Mouse (Mus musculus): ENCODE results near the gene Iqgap1. TPM values are rescaled to one million over a fixed set of nuclear protein-coding genes. Genes with fewer than 3 reads are reported as not detected.

Iqgap1 gene
- total RNA-seq, 2 experiments from 2014 or later = 40.5 to 43.2 TPM

DNA sequence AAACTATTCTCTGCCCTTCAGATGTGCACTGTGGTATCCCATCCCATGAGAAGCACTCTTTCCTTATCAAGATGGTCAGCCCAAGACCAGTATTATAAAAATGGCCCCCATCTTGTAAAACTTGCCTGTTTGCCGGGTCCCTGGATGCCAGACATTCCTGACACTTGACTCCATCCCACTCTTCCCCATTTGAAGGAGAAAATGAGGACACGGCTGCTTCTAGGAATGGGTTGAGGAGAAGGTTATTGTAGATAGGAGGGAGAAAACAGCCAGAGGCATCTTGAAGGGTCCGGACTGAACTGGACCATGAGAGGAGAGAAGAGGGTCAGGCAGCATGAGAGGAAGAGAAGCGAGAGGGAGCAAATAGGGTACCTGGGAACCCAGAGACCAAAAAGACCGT lies 9.1 kb downstream of the Iqgap1 start:
- intact Hi-C loops (cut with DNase I) = no loop called here
- DNase-seq = no peak

DNA sequence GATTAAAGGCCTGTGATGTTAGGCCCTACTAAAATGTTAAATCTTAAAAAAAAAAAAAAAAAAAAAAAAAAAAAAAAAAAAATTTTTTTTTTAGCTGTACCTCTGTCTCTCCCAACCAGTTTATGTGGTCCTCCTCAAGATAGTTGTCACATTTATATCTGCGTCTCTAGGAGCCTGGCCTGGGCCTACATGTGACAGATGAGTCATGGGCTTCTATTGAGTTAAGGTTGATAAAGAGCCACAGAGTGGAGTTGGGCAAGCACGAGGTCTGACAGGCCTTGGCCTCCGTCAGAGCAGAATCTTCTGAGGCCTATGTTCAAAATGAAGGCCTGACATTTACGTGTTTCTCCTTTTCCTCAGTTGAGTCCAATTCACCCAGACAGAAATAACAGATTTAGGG lies 12.4 kb downstream of the Iqgap1 start:
- DNase-seq = no peak
- intact Hi-C loops (cut with DNase I) = no loop called here

DNA sequence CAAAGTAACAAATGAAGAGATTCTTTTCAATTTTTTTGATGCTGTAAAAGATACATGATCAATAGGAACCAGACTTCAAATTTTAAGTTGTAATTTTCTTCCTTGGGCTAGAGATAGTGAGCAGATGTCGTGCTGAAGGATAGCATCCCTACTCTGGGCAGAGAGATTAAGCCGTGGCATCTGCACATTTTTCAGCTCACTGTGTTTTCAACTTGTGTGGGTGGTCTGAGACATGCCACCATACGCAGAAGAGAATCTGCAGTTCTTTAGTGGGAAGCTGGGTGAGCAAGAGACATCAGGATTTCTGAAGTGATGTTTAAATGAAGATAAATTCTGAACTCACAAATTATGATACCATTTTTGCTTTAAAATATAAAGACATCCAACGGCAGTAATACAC lies 19.4 kb downstream of the Iqgap1 start:
- intact Hi-C loops (cut with DNase I) = loop anchor here (5.0 kb wide), 1 partner anchor 96 kb away; the partner anchor contains the start of gene Wdr73
- no peak for DNase-seq

DNA sequence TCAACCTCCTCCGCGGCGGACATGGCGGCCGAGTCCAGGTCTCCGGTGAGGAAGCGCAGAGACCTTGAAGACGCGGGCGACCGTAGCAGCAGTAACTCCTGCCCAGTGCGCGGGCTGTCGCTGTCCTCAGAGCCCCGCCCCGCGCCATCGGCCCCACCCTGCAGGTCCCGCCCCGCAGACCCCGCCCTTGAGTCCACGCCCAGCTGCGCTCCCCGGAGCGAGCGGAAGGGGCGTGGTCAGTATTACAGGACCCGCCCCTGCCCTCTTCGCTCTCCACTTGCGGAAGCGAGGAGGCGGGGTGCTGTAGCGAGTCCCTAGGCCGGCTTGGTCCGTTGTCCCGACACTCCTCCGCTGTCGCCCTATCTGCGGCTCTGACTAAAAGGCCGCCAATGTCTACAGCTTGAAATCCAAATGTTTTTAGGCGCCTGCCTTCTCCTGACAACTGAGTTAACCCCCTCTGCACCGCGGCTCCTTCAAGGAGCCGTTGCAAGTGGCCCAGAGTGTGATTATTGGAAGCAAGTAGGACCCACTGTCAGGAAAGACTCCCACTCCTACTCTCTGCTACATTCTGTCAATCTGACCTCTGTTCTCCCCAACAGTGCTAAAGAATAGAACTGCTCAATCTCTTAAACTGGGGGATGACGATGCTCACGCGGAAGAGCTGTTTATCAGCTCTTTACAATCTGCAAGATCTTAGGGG lies 22.5 kb downstream of the Iqgap1 start:
- intact Hi-C loops (cut with DNase I) = loop anchor here (2.0 kb wide), 4 partner anchors 15 to 63 kb away; no protein-coding TSS in a partner anchor
- peak; percentile 92 for DNase-seq

DNA sequence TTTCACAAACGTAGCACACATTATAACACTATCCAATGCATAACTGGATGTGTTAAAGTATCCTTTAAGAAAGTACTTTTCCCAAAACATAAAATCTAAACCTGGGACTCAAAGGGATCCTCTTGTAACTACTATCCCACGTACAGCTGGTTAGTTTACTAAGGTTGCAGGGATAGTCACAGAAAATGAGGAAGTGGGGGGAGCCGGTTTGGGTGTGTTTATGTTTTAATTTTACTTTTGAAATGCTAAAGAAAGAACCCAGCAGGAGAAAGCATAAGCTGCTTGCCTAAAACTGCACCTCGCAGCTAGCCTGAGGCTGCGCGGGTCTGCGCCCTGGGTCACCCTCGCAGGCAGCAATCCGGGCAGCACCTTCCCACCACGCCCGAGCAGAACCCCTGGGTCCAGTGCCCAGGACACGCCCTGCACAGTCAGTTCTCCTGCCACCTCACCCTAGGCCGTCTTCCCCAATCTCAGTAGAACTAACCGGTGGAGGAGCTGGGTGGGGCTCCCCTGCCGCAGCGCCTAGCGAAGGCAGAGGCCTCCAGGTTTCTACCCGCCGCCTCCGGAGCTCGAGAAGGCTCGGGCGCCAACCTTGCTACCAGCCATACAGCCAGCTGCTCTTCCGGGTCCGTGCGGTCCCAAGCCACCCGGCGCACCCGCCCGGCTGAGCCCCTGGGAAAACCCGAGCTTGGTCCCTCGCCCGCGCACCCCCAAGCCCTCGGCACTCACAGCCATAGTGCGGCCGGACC lies 23.2 kb downstream of the Iqgap1 start:
- intact Hi-C loops (cut with DNase I) = loop anchor here (2.0 kb wide), 4 partner anchors 14 to 62 kb away; no protein-coding TSS in a partner anchor
- DNase-seq = peak in 1 of 2 experiments; percentile 64

DNA sequence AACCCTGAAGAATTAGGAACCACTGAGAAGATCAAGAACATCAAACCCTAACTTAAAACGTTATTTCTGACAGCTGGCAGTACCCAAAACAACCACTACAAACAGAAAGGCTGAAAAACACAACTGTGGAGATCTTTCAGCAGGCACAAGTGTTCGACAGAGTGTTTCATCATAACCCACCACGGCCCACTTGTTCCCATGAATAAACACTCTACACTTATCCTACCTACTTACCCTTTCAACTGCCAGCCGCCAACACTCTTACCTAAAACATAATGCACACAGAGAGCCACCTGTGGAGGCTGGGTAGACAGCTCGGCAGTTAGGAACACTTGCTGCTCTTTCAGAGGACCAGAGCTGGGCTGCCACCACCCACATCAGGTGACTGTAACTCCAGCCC lies 26.5 kb downstream of the Iqgap1 start:
- intact Hi-C loops (cut with DNase I) = no loop called here
- no peak for DNase-seq

DNA sequence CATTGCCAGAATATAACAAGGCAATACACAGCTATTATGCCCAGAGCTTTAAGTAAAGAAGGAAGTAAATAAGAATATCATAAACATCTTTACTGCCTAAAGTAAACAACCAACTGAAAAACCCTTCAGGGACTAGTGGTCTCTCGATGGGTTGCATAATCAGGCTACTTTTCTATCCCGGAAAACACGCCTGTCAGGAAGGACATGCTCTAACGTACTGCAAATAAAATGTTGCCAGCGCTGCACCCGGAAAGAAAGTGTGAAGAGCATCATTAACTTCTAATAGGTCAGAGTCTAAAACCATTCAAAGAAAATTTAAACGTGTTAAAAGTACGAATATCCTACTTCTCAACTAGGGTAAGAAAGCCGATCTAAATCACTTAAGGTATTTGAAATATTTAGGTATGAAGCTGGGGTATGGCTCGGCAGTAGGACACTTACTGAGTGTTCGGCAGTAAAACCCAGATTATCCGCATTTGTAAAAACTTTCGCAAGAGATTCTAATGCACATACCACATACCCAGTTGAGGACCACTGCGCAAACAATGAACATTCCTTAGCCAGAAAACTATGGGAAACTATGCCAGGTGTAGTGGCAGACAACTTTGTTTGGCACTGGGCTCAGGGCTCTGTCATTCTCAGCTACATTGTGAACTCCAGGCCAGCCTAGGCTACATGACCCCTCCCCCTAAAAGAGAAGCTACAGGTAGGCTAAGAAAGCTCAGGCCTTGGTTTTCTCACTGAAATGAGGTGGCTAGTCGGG lies 28.8 kb downstream of the Iqgap1 start:
- no peak for DNase-seq
- intact Hi-C loops (cut with DNase I) = no loop called here

DNA sequence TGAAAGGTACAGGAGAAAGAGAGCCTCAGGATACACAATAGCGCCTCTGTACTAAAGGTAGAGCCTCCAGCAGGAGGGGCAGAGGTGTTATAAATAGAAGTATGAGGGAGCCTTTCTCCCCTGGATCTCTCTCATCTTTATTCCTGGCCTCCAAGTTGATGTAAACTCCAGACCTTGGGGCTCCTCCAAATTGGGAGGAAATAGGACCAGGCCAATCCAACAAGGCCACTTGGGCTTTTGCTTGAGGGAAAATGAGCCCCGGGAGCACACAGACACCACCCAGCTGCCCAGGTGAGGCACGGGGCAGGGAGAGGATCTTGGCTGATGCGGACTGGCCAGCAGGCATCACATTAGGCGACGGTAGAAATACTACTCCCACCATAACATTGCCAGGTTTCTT lies 29.5 kb downstream of the Iqgap1 start:
- intact Hi-C loops (cut with DNase I) = no loop called here
- DNase-seq = no peak

DNA sequence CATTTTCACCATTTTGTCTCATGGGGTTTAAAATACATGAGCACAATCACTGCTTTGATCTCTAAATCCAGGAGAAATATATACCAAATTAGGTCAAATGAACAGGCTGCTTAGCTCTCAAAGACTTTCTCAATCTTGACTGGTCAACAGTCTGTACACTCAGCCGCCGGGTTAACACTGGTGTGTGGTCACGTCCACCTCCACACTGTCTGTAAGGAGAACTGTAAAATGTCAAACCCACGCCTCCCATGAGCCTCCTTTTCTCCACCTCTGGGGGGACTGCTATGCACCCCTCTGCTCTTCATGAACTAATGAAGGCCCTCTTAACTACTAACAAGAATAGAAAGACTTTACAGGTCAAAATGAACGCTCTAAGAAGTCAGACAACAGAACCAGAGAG lies 36.2 kb downstream of the Iqgap1 start:
- intact Hi-C loops (cut with DNase I) = loop anchor here (2.0 kb wide), 1 partner anchor 13 kb away; no protein-coding TSS in a partner anchor

DNA sequence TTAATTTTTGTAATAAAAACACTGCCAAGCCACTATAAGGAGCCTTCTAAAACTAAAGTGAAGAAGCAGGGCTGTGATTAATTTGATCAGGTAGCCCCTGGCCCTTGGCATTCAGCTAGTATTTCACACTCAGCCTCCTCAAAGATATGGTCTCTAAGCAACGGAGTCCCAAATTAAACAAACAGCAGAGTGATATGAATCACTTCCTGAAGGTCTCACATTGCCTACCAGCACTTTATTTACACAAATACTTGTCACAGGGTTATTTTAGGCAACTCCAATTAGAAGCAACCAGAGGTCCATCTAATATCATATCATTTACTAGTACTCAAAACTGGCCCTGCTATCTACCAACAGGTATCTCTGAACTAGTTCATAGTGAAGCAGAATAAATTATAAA lies 36.7 kb downstream of the Iqgap1 start:
- intact Hi-C loops (cut with DNase I) = loop anchor here (2.0 kb wide), 1 partner anchor 14 kb away; no protein-coding TSS in a partner anchor
- no peak for DNase-seq

More for the DNA sequence above, 36.2 kb downstream of the Iqgap1 start:
- DNase-seq = no peak

DNA sequence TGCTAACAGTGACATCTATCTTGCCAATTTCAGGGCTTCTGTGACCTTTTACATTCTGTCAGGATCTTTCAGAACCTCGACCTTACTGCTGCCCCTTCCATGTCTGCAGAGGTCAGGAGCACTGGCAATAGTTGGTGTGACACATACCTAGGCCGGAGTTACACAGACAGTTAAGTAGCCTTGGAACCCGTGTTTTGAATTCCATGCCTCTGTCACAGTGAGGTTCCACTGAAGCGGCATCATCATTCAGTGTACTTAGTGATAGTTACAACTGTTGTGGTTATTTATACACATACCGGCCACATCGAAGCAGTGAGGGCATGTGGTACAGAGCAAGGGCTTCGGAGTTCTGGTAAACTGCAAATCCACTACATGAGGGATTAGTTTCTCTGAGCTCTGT lies 37.8 kb downstream of the Iqgap1 start:
- intact Hi-C loops (cut with DNase I) = loop anchor here (2.0 kb wide), 1 partner anchor 15 kb away; no protein-coding TSS in a partner anchor
- DNase-seq = no peak

DNA sequence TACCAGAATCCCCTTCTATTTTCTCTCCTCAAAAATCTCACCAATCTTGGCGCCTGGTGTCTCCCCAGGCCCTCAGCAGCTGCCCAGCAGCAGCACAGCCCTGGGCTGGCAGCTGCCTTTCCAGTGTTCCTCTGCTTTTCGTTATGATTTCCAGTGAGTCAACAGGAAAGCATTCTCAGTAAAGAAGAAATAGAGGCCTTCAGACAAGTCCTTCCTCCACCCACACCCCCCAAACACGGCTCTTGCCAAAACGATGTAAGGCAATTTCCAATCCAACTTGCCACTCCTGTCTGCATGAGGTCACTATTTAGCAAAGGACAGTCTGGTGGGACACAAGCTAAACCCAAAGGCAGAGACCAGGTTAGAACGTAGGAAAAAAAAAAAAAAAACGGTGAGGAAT lies 39.0 kb downstream of the Iqgap1 start:
- peak; percentile 54 to 64 for DNase-seq
- intact Hi-C loops (cut with DNase I) = no loop called here

DNA sequence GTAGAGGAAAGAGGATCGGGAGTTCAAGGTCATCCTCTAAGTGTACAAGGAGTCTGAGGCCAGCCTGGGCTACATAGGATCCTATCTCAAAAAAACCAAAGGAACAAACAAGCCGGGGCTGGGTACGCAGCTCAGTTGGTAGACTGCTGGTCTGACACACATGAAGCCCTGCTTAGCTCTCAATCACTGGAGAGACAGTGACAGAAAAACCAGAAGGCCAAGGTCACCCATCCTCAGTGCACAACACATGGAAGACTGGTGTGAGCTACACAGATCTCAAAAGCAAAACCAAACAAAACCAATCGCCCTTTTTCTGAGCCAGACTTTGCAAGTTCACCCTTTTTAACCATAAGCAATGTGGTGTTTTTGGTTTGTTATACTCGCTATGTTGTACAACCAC lies 41.9 kb downstream of the Iqgap1 start:
- DNase-seq = no peak
- intact Hi-C loops (cut with DNase I) = no loop called here

DNA sequence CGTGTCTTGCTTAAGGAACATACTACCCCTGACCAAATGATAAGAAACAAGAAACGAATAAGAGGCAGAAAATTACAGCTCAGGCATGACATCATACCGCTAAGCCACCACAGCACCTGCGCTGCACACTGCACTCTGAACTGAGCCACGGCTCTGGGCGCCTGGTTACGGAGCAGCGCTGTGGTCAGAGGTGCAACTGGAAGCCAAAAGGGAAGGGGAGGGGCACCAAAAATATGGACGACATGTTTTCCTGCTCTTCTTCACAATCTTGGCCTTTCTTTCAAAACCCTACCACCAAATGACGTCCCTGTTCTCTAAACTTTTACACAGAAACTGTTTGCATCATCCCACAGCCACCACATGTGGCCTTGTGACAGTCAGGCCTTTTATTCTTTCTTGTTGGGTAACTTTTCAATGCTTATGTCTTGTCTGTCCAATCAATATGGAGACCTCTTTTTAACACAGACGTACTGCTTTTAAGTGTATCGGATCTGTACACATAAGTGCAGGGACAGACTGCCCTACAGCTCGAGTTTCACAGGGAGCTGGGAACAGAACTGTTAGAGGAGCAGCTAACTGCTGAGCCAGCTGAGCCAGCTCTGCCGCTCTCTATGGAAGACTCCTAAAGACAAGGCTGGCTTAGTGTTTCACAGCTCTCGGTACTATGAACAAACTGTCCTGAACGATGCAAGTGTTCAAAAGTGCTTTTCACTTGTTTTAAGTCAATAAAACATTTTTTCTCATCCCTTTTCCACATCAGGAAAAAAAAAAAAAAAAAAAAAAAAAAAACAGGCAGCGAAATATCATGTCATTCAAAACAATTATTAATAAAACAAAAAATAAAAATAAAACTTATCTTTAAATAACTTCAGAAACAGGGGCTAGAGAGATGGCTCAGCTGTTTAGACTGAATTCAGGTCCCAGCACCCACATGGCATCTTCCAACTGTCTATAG lies 43.3 kb downstream of the Iqgap1 start:
- intact Hi-C loops (cut with DNase I) = no loop called here
- DNase-seq = no peak

DNA sequence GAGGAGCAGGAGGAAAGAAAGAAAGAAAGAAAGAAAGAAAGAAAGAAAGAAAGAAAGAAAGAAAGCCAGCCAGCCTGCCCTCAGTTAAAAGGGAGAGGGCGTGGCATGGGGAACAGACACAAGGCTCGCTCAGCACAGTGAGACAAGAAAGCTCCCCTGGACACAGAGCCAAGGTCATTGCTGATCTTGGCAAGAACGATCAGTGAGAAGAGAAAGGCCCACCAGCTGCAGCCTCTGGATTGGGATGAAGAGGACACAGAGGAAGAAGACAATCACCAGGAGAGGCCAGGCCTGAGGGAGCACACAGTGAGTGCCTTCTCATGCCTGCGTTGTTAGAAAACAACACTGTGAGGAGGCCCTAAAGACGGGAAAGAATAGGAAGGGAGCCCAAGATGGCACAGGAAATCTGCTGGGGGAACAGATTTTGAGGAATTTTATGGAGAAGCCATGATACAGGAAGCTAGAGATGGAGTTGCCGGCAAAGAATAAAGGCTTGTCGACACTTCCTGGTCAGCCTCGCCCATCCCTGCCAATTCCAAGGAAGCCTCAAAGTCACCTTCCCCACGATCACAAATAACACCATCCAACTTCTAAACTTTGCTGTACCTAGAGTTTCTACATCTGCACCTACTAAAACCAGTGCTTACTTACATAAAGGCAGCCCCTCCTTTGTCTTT lies 44.2 kb downstream of the Iqgap1 start:
- DNase-seq = peak in 1 of 2 experiments; percentile 63
- intact Hi-C loops (cut with DNase I) = loop anchor here (2.0 kb wide), 1 partner anchor 21 kb away; no protein-coding TSS in a partner anchor

DNA sequence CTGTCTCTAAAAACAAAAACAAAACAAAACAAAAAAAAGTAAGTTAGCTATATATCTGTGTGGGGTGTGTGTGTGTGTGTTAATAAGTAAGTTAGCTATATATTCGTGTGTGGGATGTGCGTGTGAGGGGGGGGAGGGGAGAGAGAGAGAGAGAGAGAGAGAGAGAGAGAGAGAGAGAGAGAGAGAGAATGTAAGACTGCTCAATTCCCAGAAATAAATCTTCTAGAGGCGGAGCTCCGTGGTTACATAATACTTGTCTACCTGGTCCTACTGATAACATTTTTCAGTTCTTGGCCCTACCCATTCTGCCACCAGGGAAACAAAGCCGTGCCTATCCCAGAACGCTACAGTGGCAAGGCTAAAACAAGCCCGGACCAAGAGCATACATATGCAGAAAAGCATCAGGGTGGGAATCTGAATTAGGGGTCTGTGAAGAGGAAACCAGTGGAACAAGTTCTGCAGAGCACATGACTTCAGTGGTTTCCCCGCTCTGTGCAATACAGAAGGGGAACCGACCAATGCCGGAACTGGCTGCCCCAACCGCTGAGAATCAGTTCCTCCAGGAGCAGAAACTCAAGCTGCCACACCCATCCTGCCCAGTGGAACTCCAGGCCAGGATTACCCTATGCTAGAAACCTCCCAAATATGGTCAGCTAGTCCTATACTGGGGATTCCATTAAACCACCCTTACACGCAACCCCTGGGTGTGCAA lies 46.7 kb downstream of the Iqgap1 start:
- intact Hi-C loops (cut with DNase I) = no loop called here
- peak; percentile 61 to 63 for DNase-seq

DNA sequence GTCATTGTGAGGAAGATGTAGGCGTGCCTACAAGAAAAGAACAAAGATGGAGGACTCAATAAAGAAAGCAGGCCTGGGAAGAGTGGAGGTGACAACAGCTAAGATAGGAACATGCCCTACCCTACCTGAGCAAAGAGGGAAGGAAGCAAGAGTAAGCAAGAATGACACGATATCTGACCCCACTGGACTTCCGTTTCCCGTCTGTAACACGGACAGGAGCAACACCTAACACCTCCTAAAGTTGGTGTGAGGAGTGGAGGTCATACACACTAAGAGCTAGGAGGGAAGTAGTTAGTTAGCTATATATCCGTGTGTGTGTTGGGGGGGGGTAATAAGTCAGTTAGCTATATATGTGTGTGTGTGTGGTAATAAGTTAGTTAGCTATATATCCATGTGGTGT lies 47.4 kb downstream of the Iqgap1 start:
- DNase-seq = no peak
- intact Hi-C loops (cut with DNase I) = no loop called here

DNA sequence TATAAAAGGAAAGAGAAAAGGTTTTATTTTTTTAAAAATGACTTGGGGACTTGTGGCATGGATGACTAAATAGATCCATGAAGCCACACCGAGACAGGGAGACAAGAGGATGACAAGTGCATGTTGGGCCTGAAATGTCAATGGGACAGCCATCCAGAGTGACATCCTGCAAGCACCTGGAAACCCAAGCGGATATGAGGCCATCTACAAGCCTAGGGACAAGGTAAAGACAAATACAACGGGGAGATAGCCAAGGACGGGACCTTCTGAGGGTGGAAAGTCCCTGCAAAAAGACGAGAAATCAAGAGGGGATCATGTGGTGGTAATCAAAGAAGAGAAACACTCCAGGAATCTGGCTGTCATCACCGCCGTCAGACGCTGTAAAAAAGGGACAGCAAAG lies 48.6 kb downstream of the Iqgap1 start:
- intact Hi-C loops (cut with DNase I) = no loop called here
- no peak for DNase-seq

DNA sequence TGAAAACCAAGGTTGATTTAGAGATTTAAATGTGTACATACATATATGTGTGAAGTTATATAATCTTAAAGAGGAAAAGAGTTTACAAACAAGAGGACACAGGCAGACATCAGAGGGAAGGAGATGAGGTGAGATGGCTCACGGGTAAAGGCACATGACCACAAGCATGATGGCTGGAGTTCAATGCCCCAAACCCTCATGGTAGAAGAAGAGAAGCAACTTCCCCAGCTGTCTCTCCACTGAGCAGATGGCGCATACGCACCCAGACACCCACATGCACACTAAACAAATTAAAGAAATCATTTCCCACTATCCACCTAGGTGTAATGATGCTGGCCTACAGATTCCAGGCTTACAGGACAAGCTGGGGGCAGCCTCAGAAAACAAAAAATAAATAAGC lies 49.7 kb downstream of the Iqgap1 start:
- intact Hi-C loops (cut with DNase I) = no loop called here
- no peak for DNase-seq
